Mouse (Mus musculus) small intestine, adult 2 months (tissue): ENCODE measurements around the gene Myadm.

Experiments
- CTCF ChIP-seq: fragments of 200-500 bp; IDR thresholded peaks from 2 replicates; pipeline ENCODE4 v1.5.1; 2012; ENCODE audit warnings: low read depth, mild to moderate bottlenecking, control low read depth, inconsistent platforms, low read length, moderate library complexity, mixed read lengths; ENCODE audit not compliant: insufficient replicate concordance, insufficient read length; ENCODE audit errors: extremely low read depth
- POLR2A ChIP-seq: fragments of 200-500 bp; IDR thresholded peaks from 2 replicates; pipeline ENCODE4 v1.6.1; 2012; ENCODE audit warnings: low read depth, mild to moderate bottlenecking, control low read depth, inconsistent platforms, low read length, moderate library complexity

DNA sequence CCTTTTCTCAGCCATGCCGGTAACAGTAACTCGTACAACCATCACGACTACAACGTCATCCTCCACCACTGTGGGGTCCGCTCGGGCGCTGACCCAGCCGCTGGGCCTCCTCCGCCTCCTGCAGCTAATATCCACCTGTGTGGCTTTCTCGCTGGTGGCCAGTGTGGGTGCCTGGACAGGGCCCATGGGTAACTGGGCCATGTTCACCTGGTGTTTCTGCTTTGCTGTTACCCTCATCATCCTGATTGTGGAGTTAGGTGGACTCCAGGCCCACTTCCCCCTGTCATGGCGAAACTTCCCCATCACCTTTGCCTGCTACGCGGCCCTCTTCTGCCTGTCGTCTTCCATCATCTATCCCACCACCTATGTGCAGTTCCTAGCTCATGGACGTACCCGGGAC is 7.8 kb downstream of the Myadm start:
- TF ChIP-seq POLR2A (no peak), CTCF (no peak)
